Mouse (Mus musculus): ENCODE results near the gene Zfyve26.

Gene Zfyve26

DNA sequence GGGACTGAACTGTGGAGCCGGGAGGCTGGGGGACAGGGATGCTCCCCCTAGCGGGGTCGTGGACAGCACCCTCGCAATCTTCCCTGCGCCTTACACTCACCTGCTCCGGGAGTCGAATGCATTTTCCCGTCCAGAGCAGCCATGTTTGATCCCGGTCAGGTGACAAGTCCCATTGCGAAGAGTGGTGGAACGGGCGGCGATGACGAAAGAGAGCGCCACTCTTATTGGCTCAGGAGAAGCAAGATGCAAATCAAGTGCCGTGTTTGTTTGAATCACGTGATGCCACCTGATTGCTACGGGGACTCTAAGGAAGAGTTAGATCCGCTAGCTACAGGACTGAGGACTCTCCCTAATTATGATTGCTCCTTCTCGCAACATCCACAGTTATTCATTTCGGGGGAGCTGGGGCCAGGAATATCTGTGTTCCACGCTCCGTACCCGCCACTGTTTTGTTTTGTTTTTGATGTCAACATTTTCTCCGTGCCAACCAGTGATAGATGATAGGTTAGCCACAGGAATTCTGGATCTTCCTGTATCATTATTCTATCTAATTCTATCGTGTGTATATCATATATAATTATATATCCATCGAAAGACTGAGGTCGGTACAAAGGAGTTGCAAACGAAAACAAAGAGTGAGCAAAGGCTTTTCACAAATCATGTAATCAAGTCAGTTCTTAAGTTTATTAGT, at the start of gene Zfyve26:
TSS of gene Zfyve26 (minus strand) at position 179 of the 691 bp plus-strand sequence.
- DNase-seq (ENCODE audit: low read depth), result peak; percentile 96

DNA sequence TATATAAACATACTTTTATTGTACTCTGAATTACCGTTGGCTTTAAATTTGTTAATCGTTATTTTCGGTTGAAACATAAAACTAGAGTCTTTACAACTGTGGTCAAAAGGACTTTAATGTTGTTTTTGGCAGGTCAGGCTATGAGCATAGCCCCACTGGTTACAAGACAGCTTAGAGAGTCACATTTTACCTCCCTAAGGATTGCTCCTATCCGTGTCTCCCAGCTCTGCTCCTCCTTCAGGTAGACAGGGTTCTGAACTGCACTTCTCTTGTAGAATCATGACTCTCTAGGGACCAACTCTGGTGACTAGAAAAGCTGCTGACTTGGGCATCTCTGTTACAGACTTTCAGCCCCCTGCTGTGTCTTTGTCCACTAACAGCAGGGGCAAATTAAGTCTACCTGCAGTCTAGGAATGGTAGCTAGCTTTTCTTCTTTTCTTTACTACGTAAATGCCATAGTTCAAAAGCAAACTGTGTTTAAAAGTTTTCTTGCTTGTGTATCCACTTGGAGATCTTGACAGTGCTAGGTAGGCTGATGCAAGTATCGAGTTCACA, 45.3 kb upstream of the Zfyve26 start:
- DNase-seq (ENCODE audit: low read depth), result no peak

DNA sequence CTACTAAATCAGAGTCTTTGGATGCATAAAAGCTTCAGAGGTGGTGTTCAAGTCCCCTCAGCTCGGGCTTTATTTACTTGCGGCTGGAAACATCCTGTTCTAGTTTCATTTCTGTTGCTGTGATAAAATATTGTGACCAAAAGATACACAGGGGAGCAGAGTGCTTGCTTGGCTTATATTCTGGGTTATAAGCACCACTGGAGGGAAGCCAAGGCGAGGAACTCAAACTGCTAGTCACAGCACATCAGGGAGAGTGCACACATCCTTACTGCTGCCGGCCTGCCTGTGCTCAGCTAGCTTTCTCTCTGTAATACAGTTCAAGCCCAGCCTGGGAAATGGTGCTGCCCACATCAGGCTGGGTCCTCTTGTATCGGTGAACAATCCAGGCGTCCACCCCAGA, 44.4 kb upstream of the Zfyve26 start:
- peak; percentile 24 for DNase-seq (ENCODE audit: low read depth)

DNA sequence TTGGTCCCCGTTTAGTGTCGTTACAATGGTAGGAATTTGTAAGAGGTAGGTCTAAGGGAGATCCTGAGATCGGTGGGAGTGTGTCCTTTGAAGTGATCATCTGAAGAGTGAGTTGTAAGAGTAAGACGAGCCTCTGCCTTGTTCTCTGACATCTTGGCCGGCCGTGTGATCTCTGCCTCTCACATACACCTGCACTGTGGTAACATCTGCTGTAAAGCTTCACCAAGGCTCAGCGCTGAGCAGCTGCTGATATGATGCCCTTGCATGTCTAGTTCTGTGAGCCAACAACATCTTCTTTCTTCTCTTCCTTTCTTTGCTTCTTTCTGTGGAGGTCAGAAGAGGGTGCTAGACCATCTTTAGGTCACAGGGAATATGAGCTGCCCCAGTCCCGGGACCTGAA, 42.7 kb upstream of the Zfyve26 start:
- DNase-seq (ENCODE audit: low read depth), result no peak

DNA sequence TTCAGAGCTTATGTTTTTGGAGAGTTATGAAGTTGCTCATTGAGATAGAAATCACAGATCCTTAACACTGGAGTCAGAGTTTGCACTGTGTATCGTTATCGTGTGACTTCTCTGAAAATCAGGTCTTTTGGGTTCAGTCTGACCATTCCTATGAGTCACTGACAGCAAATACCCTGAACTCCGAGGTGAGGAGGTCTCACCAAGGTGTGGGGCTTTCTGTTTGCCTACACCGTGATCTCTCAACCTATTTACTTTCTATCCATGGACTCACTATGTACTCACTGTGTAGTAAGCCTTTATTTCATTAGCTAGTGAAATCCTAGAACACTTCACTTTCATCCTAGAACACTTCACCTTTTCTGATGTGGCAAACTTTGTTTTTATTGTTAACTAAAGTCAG, 35.6 kb upstream of the Zfyve26 start:
- no peak for DNase-seq (ENCODE audit: low read depth)

DNA sequence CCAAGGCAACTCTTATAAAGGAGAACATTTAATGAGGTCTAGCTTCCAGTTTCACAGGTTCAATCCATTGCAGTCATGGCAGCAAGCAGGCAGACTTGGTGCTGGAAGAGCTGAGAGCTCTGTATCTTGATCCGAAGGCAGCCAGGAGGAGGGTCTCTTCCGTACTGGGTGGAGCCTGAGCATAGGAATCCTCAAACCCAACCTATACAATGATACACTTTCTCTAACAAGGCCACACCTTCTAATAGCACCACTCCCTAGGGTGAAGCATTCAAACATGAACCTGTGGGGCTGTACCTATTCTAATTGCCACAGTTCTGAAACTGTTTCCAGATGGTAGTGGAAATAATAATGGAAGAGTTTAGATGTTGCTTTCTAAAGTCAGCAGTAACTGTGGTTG, 34.5 kb upstream of the Zfyve26 start:
- no peak for DNase-seq (ENCODE audit: low read depth)

DNA sequence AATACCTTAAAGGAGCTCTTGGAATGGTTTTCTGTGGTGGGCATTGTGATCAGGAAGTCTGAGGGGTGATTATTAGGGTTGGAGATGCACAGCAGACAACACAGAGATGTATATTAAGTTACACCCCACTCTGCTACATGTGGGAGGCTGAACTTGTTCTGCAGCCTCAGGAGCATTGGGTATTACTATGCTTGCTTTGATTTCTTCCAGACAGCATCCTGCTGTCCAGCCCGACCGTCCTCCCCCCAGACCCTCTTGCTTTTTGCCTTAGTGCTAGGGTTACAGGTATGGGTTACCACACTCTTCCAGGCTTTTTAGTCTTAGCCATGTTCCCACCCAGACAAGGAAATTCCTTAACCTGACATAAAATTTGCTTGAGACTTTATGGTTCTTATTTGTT, 31.8 kb upstream of the Zfyve26 start:
- no peak for DNase-seq (ENCODE audit: low read depth)

DNA sequence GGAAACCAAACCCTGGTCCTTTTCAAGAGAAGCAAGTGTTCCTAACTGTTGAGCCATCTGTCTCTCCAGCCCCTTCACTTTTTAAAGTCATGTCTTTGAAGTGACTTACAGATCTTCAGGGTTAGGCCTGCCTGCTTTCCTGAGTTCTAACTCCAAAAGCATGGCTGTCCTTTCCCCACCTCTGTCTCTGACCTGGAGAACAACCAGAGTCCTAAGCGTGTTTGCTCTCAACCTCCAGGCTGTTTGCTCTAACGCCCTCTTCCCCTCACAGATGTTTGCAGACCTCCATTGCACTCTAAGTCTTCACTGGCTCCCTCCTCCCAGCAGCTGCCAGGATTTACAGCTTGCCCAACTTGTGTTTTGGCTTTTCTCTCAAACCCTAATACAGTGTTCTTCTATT, 30.6 kb upstream of the Zfyve26 start:
- no peak for DNase-seq (ENCODE audit: low read depth)

DNA sequence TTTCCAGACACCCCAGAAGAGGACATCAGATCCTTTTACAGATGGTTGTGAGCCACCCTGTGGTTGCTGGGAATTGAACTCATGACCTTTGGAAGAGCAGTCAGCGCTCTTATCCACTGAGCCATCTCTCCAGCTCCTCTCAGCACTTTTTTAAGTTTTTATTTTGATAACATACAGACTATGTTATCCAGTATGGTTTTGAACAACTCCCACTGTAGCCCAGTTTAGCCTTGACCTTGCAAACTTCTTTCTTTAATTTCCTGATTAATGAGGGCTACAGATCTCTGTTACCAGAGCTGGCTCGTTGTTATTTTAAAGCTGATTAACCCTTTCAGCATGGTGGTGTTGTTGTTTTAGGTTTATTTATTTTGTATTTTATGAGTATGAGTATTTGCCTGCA, 30.1 kb upstream of the Zfyve26 start:
- DNase-seq (ENCODE audit: low read depth), result no peak

DNA sequence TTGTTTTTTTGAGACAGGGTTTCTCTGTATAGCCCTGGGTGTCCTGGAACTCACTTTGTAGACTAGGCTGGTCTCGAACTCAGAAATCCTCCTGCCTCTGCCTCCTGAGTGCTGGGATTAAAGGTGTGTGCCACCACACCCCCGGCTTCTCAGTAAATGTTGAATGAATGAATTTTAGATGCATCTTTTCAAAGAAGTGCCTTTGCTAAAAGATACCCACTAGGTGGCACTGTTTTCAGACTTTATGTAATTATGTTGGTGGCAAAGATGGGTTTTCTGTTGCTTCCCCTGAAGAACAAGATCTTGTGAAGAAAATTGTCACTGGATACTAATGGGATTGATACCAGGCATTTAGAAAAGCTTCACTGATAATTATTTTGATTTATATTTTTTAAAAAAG, 26.4 kb upstream of the Zfyve26 start:
- DNase-seq (ENCODE audit: low read depth), result peak; percentile 75

DNA sequence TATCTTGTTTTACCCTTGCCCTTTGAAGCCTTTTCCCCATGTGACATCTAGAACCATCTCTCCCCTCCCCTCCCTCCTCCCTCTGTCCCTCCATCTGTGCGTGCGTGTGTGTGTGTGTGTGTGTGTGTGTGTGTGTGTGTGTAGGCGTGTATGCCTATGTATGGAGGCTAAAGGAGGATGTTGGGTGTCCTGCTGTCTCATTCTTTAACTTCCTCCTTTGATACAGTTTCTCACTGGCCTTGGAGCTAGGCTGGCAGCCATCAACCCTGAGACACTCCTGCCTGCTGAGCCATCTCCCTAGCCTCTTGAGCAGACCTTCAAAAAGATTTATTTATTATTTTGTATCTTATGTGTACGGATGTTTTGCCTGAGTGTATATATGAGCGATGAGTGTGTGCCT, 24.8 kb upstream of the Zfyve26 start:
- DNase-seq (ENCODE audit: low read depth), result no peak

DNA sequence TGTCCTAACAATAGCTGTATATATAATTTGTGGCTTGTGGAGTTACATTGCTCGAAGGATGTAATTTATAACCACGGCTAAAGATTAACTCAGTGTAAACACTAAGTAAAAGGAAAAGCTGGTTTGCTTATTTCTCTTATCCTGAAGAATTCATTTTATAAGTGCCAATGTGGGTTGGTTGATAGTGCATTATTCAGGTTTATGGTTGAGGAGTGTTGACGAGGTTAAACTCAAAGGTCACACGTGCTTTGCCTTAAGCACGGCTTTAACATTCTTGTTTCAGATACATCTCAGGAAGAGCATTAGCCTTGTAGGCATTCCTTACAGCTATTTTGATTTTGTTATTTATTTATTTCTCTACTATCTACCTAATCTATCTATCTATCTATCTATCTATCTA, 21.2 kb upstream of the Zfyve26 start:
- peak; percentile 75 for DNase-seq (ENCODE audit: low read depth)

DNA sequence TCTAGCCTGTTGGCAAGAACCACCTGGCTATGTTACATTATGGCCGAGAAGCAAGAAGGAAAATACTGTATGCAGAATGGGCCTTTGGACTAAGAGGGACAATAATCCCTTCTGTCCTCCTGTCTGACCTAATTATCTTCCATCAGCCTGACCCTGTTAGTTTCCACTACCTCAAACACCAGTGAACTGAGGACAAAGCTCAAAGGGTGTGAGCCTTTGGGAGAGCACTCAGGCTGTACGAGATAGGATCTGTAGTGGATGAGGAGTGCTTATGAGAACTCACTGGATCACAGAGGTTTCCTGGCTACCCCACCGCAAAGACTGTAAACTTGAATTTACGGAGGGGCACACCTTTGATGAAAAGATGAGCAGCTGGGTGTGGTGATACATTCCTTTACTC, 17.6 kb upstream of the Zfyve26 start:
- no peak for DNase-seq (ENCODE audit: low read depth)

DNA sequence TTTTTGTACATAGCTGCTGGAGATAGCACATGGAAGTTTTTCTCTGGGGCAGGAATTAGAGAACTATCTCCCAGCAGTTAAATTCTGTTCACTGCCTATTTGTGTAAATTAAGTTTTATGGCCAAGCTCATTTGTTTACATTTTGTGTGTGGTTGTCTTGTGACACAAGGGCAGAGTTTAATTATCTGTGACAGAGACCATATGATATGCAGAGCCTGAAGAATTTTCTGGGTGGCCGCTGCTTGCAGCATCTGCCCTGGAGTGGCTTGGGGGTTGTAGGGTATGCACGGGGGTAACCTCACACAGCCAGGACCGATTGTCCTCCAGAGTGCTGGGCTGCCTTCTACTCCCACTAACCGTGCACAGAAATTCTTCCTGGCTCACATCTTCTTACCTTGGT, 9.9 kb upstream of the Zfyve26 start:
- DNase-seq (ENCODE audit: low read depth), result no peak

DNA sequence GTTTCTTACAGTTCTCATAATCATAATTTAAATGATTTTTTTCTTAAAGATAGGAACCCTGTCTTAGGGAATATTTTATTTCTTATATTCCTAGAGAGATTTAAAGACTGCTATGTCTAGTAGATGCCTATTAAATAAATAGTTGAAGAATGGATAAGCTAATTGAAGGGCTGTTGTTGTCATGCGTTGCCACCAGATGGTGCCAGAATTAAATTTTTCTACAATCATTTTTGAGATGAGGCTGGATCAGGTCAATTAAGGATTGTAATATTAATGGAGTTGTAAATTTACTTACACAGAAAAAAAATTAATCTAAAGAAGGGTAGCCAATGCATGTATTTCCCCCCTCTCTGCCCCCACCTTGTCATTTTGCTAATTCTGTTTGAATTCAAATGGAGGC, 9.0 kb upstream of the Zfyve26 start:
- peak; percentile 62 for DNase-seq (ENCODE audit: low read depth)

DNA sequence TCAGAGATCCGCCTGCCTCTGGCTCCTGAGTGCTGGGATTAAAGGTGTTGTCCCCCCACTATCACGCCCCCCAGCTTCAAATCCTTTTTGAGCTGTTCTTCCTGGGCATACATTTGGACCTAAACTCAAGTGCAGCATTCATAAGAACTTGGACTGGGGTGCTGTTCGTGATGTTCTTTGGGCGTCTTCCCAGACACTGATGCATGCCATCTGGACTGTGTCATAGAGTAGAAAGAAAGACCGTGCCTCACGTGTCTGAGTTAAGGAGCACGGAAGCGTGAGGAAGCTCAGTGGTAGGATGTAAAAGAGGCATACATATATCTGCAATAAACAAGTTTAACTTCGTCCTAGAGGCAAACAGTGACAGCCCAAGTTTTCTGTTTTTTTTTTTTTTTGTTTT, 5.7 kb upstream of the Zfyve26 start:
- DNase-seq (ENCODE audit: low read depth), result peak; percentile 91

DNA sequence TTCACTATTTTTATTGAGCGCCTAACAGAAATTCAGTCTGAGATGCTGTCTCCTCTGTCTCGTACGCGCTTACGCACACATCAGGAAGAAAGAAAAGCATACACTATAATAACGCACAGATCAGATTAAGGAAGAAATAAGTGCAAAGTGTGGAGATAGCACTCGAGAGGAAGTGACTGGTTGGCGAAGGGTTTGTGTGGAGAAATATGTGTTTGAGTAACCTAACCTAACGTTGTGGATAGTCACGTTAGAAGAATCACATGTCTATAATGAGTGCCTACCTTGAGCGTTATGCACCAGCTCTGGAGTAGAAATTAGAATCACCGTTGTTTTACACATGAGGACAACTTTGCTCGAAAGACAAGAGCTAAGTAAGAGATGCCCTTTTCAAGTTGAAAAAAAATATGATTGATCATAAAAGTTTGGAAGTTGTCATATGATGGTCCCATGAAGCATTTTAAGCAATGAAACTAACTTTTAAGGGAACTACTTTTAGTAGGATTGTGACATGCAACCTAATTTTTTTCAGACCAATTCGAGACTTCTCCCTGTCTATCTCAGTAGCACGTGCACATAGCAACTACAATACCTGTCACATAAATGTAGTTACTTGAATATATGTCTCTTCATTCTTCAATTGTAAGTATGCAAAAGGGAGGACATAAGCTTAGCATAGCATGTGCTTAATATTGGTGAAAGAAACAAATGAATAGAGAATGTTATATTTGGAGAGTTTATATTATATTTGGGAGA, 2.0 kb upstream of the Zfyve26 start:
- DNase-seq (ENCODE audit: low read depth), result no peak

DNA sequence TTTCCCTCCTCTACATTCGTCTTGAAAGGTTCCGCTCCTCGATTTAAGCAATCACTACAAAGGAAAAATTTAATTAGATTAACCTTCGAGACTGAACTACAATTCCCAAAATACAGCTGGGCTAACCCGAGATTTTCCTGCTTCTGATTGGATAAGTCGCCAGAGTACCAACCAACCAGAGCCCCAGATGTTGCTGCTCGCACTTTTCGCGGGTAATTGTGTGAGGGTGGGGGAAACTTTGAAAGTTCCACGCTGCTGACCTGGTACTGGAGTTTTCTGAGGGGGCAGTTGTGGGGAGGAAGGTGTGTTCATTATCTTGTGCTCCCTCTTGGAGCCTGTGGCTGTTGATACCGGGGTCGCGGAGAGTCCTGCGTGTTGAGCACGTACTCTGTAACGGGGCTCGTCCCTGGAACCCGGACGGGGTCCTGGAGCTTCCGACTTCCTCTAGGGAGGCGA, 1.0 kb upstream of the Zfyve26 start, which contains the start of gene Rad51b:
TSS of gene Rad51b (plus strand) at position 162 of the 456 bp plus-strand sequence.
- peak; percentile 90 for DNase-seq (ENCODE audit: low read depth)

DNA sequence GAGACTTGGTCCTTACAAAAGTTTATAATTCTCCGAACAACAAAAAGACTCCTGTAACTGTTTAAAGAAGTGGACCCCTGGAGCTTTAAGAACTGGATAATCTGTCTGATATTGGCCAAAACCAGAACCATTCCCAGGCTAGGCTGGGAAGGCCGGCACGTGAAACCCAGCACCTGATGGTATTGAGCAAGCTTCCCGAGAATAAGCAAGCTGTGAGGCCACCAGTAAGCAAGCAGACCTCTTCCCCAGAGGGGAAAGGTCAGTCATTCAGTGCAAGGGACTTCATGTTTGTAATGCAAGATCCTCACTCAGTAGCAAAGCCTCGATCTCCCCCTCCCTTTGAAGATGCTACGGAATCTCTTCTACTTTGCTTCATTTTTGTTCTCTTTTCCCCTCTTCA, 3.2 kb downstream of the Zfyve26 start:
- DNase-seq (ENCODE audit: low read depth), result no peak

DNA sequence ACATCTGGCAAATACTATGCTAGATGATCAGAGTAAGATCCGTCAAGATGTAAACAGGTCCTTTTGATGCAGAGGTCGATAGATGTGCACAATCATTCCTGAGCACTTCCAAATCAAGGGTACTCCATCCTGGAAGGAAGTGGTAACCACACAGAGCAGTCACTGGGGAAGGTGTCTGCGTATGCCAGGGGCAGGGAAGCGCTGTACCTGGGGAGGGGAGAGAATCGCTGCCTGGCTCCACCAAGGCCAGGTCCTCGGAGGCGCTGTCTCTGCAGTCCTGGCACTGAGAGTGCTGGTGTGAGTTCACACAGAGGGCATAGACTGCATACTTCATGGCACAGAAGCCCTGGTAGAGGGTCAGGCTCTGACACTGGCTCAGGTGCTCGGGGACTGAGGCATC, 13.5 kb downstream of the Zfyve26 start:
- DNase-seq (ENCODE audit: low read depth), result no peak

DNA sequence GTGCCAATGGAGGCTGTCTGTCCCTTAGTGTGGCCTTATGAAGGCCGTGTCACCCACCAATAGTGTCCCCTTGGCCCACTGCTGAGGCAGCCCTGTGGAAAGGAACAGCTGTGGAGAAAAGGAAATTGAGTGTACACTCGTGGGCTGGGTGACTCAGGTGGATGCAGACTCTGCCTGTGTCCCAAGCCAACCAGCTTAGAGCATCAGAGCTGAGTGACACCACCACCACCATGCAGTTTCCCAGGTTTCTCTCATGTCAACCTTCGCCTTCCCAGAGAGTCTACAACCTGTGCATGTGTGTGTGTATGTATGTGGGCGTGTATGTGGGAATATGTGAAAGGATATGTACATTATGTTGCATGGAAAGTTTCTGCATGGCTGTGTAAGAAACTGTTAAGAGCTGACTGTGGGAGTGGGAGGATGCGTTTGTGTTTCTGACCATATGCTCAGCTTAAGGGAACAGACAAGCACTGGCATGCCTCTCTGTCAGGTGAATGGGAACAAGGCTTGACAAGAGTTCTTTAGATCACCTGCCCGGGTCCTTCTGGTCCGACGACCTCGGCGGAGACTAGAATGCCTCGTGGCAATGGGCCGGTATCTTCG, 16.5 kb downstream of the Zfyve26 start:
- DNase-seq (ENCODE audit: low read depth), result no peak

DNA sequence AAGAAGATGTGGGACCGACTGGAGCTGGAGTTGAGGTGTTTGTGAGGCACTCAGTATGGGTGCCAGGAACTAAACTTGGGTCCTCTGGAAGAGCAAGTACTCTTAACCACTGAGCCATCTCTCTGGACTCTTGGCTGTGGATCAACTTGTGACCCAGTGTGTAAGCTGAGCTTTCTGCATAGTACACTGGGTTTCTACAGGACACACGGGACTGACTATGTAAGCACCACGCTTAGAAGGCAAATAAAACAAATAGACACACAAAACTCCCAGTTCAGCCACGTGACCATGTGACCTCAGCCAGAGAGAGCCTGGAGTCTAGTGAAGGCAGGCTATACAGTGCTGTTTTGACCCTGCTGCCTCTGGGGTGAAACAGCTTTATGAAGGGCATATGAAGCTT, 23.5 kb downstream of the Zfyve26 start:
- DNase-seq (ENCODE audit: low read depth), result no peak

DNA sequence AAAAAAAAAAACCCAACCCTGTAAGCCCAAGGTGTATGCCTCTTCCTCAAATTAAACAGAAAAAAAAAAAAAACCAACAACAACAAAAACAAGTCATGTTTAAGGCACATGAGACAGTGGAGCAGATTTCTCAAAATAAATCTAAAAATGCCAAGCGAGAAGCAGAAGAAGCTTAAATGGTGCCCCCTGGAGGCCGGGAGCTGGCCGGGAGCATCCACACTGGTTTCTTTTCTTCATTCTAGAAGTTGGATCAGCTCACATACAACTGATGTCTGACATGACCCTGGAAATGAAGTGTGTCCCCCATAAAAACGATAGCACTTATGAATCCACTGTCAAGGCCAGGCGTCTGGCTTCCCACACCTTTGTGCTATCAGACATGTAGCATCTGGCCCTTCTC, 35.1 kb downstream of the Zfyve26 start:
- DNase-seq (ENCODE audit: low read depth), result peak; percentile 76

Data from NIH3T3 (cell line).